ENCODE assay signal across 25 mouse cellular contexts in the genomic region with DNA sequence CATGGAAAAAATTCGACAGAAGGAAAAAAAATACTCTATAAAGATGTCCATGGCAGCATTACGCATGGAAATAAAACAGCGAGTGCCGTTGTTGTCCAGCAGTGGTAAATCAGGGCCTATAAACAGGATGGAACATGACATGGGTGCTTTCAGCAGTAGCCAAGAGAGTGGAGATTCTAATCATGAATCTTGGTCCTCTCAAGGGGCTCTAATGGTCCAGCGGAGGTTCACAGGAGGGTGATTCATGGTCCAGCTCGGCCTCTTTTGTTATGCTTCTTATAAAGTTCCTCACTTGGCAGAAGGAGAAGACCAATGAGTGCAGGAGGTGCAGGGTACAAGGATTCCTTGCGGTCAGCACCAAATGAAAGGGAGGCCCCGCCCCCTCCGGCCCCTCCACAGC.
DNase-seq lines count a peak whose midpoint lies in the region; ATAC-seq and TF ChIP-seq lines count a peak whose summit lies in the region.
"Had no signal": no experiment of that assay in that cellular context is flagged by ENCODE, and none has a peak within 500 bp of the region (broad histone marks: within the 10 kb centered on the region; RNA-seq: fewer than 3 reads in every experiment).

No protein-coding gene starts in this region.

- no peak overlapping the region for H3K27ac ChIP-seq in heart, adult 2 months
- 0 out of 2 replicates have a peak overlapping the region, but pooled peaks have one; percentile 20 for H3K27ac ChIP-seq in kidney, embryonic 16.5 days (ENCODE audit: low read length)
- H3K27ac ChIP-seq: embryonic facial prominence, embryonic 15.5 days; forebrain, embryonic 10.5 days; gastrocnemius, adult 2 months; heart, embryonic 10.5 days; hindbrain, embryonic 12.5 days had no signal

- peak overlapping the region; percentile 4; the same call in 1 of the 2 replicates for H3K4me2 ChIP-seq in kidney, embryonic 16.5 days (replicated peaks; ENCODE audit: low read depth, low read length)
- H3K4me2 ChIP-seq: embryonic facial prominence, embryonic 15.5 days; hindbrain, embryonic 12.5 days had no signal

- no peaks in the 10 kb centered on the region for H3K79me2 ChIP-seq in heart, adult 2 months (replicated peaks; ENCODE audit: control insufficient read depth, insufficient read depth, low read length)

- no peak for TF ChIP-seq CTCF in heart, adult 2 months (IDR thresholded peaks at IDR 0.05)

- H3K9me3 ChIP-seq in kidney, embryonic 16.5 days (ENCODE audit: low read length), result peaks cover 4% of the 10 kb centered on the region; the same call in 1 of the 2 replicates
- H3K9me3 ChIP-seq: embryonic facial prominence, embryonic 15.5 days; forebrain, embryonic 10.5 days; heart, embryonic 10.5 days; hindbrain, embryonic 12.5 days had no signal

- H3K9ac ChIP-seq in heart, adult 2 months (ENCODE audit: low read depth, low read length), result no peak overlapping the region
- H3K9ac ChIP-seq in kidney, embryonic 16.5 days (replicated peaks; ENCODE audit: low read length), result no peak overlapping the region
- H3K9ac ChIP-seq: embryonic facial prominence, embryonic 15.5 days; hindbrain, embryonic 12.5 days had no signal

- 93% methylated on average over 9 of the region's 9 CpGs for WGBS in heart, adult 2 months
- 64% methylated on average over 9 of the region's 9 CpGs for WGBS in kidney, embryonic 16.5 days

- intact Hi-C loops in heart, adult 2 months (cut with DNase I), result no loop called here

- H3K4me3 ChIP-seq in heart, adult 2 months, result no peak overlapping the region
- no peak overlapping the region for H3K4me3 ChIP-seq in kidney, embryonic 16.5 days (ENCODE audit: low read length)
- H3K4me3 ChIP-seq: embryonic facial prominence, embryonic 15.5 days; erythroblast, embryonic 14.5 days; forebrain, embryonic 10.5 days; gastrocnemius, adult 2 months; heart, embryonic 10.5 days; hindbrain, embryonic 12.5 days had no signal

- TF ChIP-seq POLR2A in heart, adult 2 months (IDR thresholded peaks at IDR 0.05; ENCODE audit: insufficient read depth, low read depth, low read length), result no peak

- no peak for TF ChIP-seq EP300 in heart, adult 2 months (IDR thresholded peaks at IDR 0.05; ENCODE audit: insufficient read depth, low read depth, low read length)

- H3K36me3 ChIP-seq in heart, adult 2 months (ENCODE audit: control insufficient read depth, insufficient read depth, low read length), result no peaks in the 10 kb centered on the region
- H3K36me3 ChIP-seq in kidney, embryonic 16.5 days (ENCODE audit: insufficient read depth, low read length), result no peaks in the 10 kb centered on the region
- H3K36me3 ChIP-seq: embryonic facial prominence, embryonic 15.5 days; forebrain, embryonic 10.5 days; heart, embryonic 10.5 days; hindbrain, embryonic 12.5 days had no signal

- peak; percentile 70 for ATAC-seq in kidney, embryonic 16.5 days (ENCODE audit: low FRiP score, low TSS enrichment)
- ATAC-seq: CD4-positive, CD25-positive, alpha-beta regulatory T cell, adult 4 months; Patski had no signal

- peak; percentile 74 for DNase-seq in heart, adult 11 months
- no peak for DNase-seq in heart, adult 2 months
- no peak for DNase-seq in kidney, adult 18-20 months
- DNase-seq in kidney, postnatal 4 days, result peak; percentile 36 to 50
- DNase-seq in kidney, adult 9 months, result no peak
- DNase-seq in ZHBTc4 (ENCODE audit: low read depth, low spot score), result peak; percentile 32
- no peak for DNase-seq in embryo, embryonic 9.5 days (ENCODE audit: extremely low spot score)
- DNase-seq: adrenal gland, adult 2 months; adrenal gland, postnatal 25 days; B cell, adult 2 months; cerebellum, adult 18-20 months; cerebellum, adult 9-11 months; cerebellum, postnatal 36 days; gastrocnemius, adult 2 months; gastrocnemius, postnatal 25 days; heart, postnatal 10 days; heart, postnatal 4 days had no signal

- no peaks in the 10 kb centered on the region for H3K27me3 ChIP-seq in heart, adult 2 months (ENCODE audit: control insufficient read depth, insufficient read depth, low read length)
- no peaks in the 10 kb centered on the region for H3K27me3 ChIP-seq in kidney, embryonic 16.5 days (ENCODE audit: insufficient read depth, low read length)
- H3K27me3 ChIP-seq: embryonic facial prominence, embryonic 15.5 days; hindbrain, embryonic 12.5 days; Patski had no signal

- H3K4me1 ChIP-seq in heart, adult 2 months (ENCODE audit: control insufficient read depth, insufficient read depth, low read length), result no peaks in the 10 kb centered on the region; the same call in 1 of the 2 replicates
- H3K4me1 ChIP-seq in kidney, embryonic 16.5 days (ENCODE audit: insufficient read depth, low read length), result peaks cover 2% of the 10 kb centered on the region; the same call in 1 of the 2 replicates

Comparison
In these comparisons a context has a peak if more than half of its experiments do, and no peak if none do; other contexts are left out.
1. DNase-seq: peak in heart, adult 11 months (single experiment), kidney, postnatal 4 days (2 of 2) and ZHBTc4 (single experiment); none in heart, adult 2 months (0 of 2), kidney, adult 18-20 months (single experiment), kidney, adult 9 months (single experiment) and embryo, embryonic 9.5 days (single experiment).